Mouse (Mus musculus) kidney, embryonic 14.5 days (tissue): Measurements from ENCODE around the gene Stx3. TPM values are rescaled to one million over a fixed set of nuclear protein-coding genes. Genes with fewer than 3 reads are reported as not detected.

Source experiments
- ATAC-seq: fragments of 200-750 bp; cut with Nextera tagmentation; 2 replicates; pipeline ENCODE4 v1.8.0; 2017; ENCODE audit warnings: moderate number of reproducible peaks, mild to moderate bottlenecking, moderate TSS enrichment, moderate library complexity; ENCODE audit not compliant: low FRiP score, low TSS enrichment
- H3K27ac ChIP-seq: fragments of 300-500 bp; sonication (generic); 2 replicates; pipeline ENCODE4 v1.5.1; 2014; ENCODE audit warnings: low read depth, mild to moderate bottlenecking, low read length, moderate library complexity, mixed read lengths
- H3K27me3 ChIP-seq: fragments of 300-500 bp; sonication (generic); 2 replicates; pipeline ENCODE4 v1.6.1; 2014; ENCODE audit warnings: mild to moderate bottlenecking, low read length; ENCODE audit not compliant: control insufficient read depth, insufficient read depth
- H3K36me3 ChIP-seq: fragments of 300-500 bp; sonication (generic); 2 replicates; pipeline ENCODE4 v1.6.1; 2014; ENCODE audit warnings: low read length, mixed read lengths; ENCODE audit not compliant: control insufficient read depth, insufficient read depth
- H3K4me1 ChIP-seq: fragments of 300-500 bp; sonication (generic); 2 replicates; pipeline ENCODE4 v1.6.1; 2014; ENCODE audit warnings: low read length, mixed read lengths; ENCODE audit not compliant: control insufficient read depth, insufficient read depth
- H3K4me2 ChIP-seq: fragments of 300-500 bp; sonication (generic); replicated peaks from 2 replicates; pipeline ENCODE4 v1.6.1; 2014; ENCODE audit warnings: low read depth, mild to moderate bottlenecking, low read length
- H3K4me3 ChIP-seq: fragments of 300-500 bp; sonication (generic); 2 replicates; pipeline ENCODE4 v1.5.1; 2014; ENCODE audit warnings: mild to moderate bottlenecking, low read length
- H3K9ac ChIP-seq: fragments of 300-500 bp; sonication (generic); 2 replicates; pipeline ENCODE4 v1.6.1; 2014; ENCODE audit warnings: low read depth, mild to moderate bottlenecking, low read length, moderate library complexity
- H3K9me3 ChIP-seq: fragments of 300-500 bp; sonication (generic); 2 replicates; pipeline ENCODE4 v1.6.1; 2016; ENCODE audit warnings: low read length; ENCODE audit not compliant: control insufficient read depth
- WGBS: fragments of 180-500 bp; shearing (Covaris S2); extraction: QIAGEN DNeasy Blood & Tissue Kit; methylation state at CpG from one replicate; pipeline ENCODE4 v1.1.7; 2014; 5-methylcytosine and 5-hydroxymethylcytosine counted together
- polyA plus RNA-seq: library from polyadenylated mRNA; unstranded; fragments of >200 nt; fragmentation: Nextera tagmentation; extraction: Ambion mirVana; gene quantifications from 2 replicates; pipeline ENCODE4 v1.2.1, GENCODE M21; 2014

Stx3 gene
- polyA plus RNA-seq, 1 experiment from 2014 or later = 20.9 TPM

DNA sequence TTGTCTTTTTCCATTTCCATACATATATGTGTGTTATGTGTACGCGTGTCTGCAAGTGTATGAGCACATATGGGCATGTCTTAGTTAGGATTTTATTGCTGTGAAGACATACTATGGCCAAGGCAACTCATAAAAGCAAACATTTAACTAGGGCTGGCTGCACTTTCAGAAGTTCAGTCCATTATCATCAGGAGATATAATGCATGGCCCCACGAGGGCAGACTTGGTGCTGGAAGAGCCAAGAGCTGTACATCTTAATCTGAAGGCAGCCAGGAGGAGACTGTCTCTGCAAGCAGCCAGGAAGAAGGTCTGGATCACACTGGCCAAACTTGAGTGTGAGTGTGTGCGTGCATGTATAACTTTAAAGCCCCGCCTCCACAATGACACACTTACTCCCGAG lies 24.8 kb downstream of the Stx3 start:
- WGBS = 84% methylated on average over 6 of the region's 6 CpGs
- no peak for ATAC-seq

DNA sequence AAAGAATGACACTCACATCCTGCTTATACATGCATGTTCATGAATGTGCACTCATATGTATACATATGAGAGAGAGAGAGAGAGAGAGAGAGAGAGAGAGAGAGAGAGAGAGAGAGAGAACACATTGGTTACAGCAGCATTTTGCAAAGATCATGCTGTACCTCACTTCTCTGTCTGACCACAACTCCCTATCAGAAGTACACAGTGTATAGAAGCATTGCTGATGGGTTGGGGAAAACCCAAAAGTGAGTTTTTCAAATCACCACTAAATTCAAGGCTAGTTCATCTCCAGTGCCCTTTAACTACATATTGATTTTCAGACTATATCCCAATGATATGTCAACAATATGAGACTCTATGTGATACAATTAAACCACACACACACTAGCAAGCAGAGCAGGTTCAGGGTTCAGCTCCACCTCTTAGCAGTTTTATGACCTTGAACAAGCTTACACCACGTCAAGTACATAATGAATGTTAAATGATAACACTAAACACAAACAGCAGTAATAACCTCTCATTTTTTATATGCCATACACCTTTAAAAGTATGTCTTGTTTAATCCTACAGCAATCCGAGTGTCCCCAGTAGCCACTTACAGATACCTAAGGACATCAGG lies 25.4 kb downstream of the Stx3 start:
- Histone ChIP-seq H3K4me1 (no peaks in the 10 kb centered on the region), H3K4me3 (no peak overlapping the region), H3K27ac (no peak overlapping the region), H3K36me3 (0 out of 2 replicates have a peak, but pooled peaks cover 4% of the 10 kb centered on the region), H3K9ac (no peak overlapping the region), H3K9me3 (no peaks in the 10 kb centered on the region), H3K27me3 (no peaks in the 10 kb centered on the region), H3K4me2 (no peak overlapping the region)
- no peak for ATAC-seq
- 72% methylated on average over 2 of the region's 2 CpGs for WGBS

More for the DNA sequence above, 24.8 kb downstream of the Stx3 start:
- Histone ChIP-seq H3K36me3 (no peaks in the 10 kb centered on the region), H3K27me3 (no peaks in the 10 kb centered on the region), H3K9me3 (no peaks in the 10 kb centered on the region), H3K27ac (no peak overlapping the region), H3K4me1 (no peaks in the 10 kb centered on the region), H3K9ac (no peak overlapping the region), H3K4me3 (no peak overlapping the region), H3K4me2 (no peak overlapping the region)

DNA sequence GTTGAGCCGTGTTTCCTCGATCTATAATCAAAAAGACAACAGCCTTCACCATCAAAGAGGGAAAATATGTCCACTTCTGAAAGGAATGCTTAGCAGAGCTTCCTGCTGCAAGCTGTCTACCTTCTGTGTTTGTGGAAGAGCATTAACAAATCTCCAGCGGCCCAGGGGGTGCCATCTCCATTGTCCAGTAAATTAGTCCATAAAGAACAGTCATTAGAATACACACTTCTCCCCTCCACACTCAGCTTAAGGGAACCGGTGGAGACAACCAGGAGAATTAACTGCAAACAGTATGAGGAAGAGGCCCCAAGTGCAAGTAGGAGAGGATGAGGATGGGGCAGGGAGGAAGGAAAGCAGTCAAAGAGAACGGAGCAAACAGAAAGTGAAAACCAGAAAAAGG lies 27.4 kb downstream of the Stx3 start:
- no peaks in the 10 kb centered on the region for H3K4me1 ChIP-seq
- no peaks in the 10 kb centered on the region for H3K27me3 ChIP-seq
- 68% methylated on average over 5 of the region's 5 CpGs for WGBS
- no peak overlapping the region for H3K4me3 ChIP-seq
- no peak overlapping the region for H3K27ac ChIP-seq
- H3K36me3 ChIP-seq = 0 out of 2 replicates have a peak, but pooled peaks cover 4% of the 10 kb centered on the region
- no peak for ATAC-seq
- H3K9ac ChIP-seq = no peak overlapping the region
- H3K4me2 ChIP-seq = no peak overlapping the region
- H3K9me3 ChIP-seq = no peaks in the 10 kb centered on the region

DNA sequence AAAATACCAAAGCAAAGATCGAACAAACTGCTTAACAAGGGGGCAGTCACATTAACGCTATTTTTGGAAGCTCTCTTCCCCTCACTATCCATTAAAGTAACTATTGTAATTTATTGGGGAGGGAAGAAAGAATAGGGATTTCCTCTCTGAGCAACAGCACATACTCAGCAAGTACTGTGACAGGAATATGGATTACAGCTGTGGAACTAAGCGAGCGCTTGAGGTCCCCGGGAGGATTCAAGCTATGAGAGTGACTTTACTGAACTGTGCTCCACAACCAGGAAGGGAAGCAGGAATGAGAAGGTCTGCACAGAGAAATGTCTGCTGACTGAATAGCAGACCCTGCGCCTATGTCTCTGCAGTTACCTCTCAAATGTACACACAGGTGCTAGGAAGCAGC lies 30.3 kb downstream of the Stx3 start:
- Histone ChIP-seq H3K4me3 (no peak overlapping the region), H3K27me3 (no peaks in the 10 kb centered on the region), H3K4me2 (no peak overlapping the region), H3K9me3 (no peaks in the 10 kb centered on the region), H3K27ac (no peak overlapping the region), H3K36me3 (0 out of 2 replicates have a peak, but pooled peaks cover 4% of the 10 kb centered on the region), H3K9ac (no peak overlapping the region), H3K4me1 (no peaks in the 10 kb centered on the region)
- peak; percentile 73; the same call in 1 of the 2 replicates for ATAC-seq
- 47% methylated on average over 6 of the region's 6 CpGs for WGBS

- H3K27ac ChIP-seq = no peak overlapping the region
- H3K4me2 ChIP-seq = no peak overlapping the region
- ATAC-seq = no peak
- H3K4me1 ChIP-seq = no peaks in the 10 kb centered on the region
- no peak overlapping the region for H3K9ac ChIP-seq
- 93% methylated on average over 6 of the region's 6 CpGs for WGBS
- H3K9me3 ChIP-seq = no peaks in the 10 kb centered on the region
- H3K27me3 ChIP-seq = no peaks in the 10 kb centered on the region
- H3K36me3 ChIP-seq = 0 out of 2 replicates have a peak, but pooled peaks cover 4% of the 10 kb centered on the region
- H3K4me3 ChIP-seq = no peak overlapping the region
Observed at GRCm38 (mm10) chr19:11787826-11788225, 31.4 kb downstream of the Stx3 start.

GRCm38 (mm10) chr19:11785409-11786154 lies 33.6 kb downstream of the Stx3 start:
- WGBS = 80% methylated on average over 14 of the region's 14 CpGs
- H3K9me3 ChIP-seq = no peaks in the 10 kb centered on the region
- no peak overlapping the region for H3K4me2 ChIP-seq
- H3K36me3 ChIP-seq = 0 out of 2 replicates have a peak, but pooled peaks cover 4% of the 10 kb centered on the region
- no peaks in the 10 kb centered on the region for H3K4me1 ChIP-seq
- H3K9ac ChIP-seq = no peak overlapping the region
- no peaks in the 10 kb centered on the region for H3K27me3 ChIP-seq
- ATAC-seq = no peak
- no peak overlapping the region for H3K4me3 ChIP-seq
- H3K27ac ChIP-seq = no peak overlapping the region

GRCm38 (mm10) chr19:11777191-11777865 lies 41.9 kb downstream of the Stx3 start:
- Histone ChIP-seq H3K9ac (no peak overlapping the region), H3K4me3 (no peak overlapping the region), H3K4me2 (no peak overlapping the region), H3K27me3 (no peaks in the 10 kb centered on the region), H3K4me1 (no peaks in the 10 kb centered on the region), H3K9me3 (no peaks in the 10 kb centered on the region), H3K27ac (no peak overlapping the region), H3K36me3 (peaks cover 25% of the 10 kb centered on the region)
- WGBS = 64% methylated on average over 7 of the region's 7 CpGs
- ATAC-seq = no peak

- H3K27ac ChIP-seq = peak within 1 kb of the TSS; percentile 37; the same call in 1 of the 2 replicates
- peak within 1 kb of the TSS; percentile 77 for H3K4me3 ChIP-seq
- no peaks in the 10 kb centered on the region for H3K9me3 ChIP-seq
- ATAC-seq = peak; percentile 92
- peak within 1 kb of the TSS; percentile 71 for H3K4me2 ChIP-seq
- peak within 1 kb of the TSS; percentile 76 for H3K9ac ChIP-seq
- H3K36me3 ChIP-seq = peaks cover 22% of the 10 kb centered on the region
- 0 out of 2 replicates have a peak, but pooled peaks cover 6% of the 10 kb centered on the region for H3K4me1 ChIP-seq
- WGBS = under 1% methylated on average over 30 of the region's 30 CpGs
- no peaks in the 10 kb centered on the region for H3K27me3 ChIP-seq
Observed at GRCm38 (mm10) chr19:11770205-11770892, 48.9 kb downstream of the Stx3 start, which contains the start of gene Mrpl16. Gene Mrpl16 (plus strand): TSS chr19:11770391.
